Mouse (Mus musculus) fibroblast of lung, adult 2 months (primary cell): ENCODE data around the gene Ide.

Experiments used
- DNase-seq: peaks from one replicate; pipeline ENCODE4 v3.0.0-alpha.2; 2011; ENCODE audit warnings: low read depth

The Ide gene

GRCm38 (mm10) chr19:37333357-37333756 lies 4.3 kb downstream of the Ide start:
- DNase-seq: no peak

GRCm38 (mm10) chr19:37332726-37333125 lies 4.9 kb downstream of the Ide start:
- DNase-seq: no peak

DNA sequence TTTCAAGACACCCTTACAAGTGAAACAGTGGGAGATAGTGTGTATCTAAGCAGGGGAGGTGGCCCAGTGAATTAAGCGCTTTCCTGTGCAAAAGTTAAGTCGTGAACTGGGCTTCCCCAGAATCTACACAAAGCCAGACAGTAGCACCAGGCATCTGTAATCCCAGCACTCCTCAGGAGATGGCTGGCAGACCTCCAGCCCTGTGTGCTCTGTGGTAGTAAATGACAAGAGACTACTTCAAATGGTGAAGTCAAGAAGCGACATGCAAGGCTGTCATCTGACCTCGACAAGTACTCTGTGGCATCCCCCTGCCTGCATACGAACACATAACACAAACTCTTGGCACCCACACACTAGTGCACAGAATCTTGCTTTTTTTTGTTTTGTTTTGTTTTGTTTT lies 10.4 kb downstream of the Ide start:
- no peak for DNase-seq

- DNase-seq: no peak
These were observed 14.1 kb downstream of the Ide start for GRCm38 (mm10) chr19:37323566-37323965.

DNA sequence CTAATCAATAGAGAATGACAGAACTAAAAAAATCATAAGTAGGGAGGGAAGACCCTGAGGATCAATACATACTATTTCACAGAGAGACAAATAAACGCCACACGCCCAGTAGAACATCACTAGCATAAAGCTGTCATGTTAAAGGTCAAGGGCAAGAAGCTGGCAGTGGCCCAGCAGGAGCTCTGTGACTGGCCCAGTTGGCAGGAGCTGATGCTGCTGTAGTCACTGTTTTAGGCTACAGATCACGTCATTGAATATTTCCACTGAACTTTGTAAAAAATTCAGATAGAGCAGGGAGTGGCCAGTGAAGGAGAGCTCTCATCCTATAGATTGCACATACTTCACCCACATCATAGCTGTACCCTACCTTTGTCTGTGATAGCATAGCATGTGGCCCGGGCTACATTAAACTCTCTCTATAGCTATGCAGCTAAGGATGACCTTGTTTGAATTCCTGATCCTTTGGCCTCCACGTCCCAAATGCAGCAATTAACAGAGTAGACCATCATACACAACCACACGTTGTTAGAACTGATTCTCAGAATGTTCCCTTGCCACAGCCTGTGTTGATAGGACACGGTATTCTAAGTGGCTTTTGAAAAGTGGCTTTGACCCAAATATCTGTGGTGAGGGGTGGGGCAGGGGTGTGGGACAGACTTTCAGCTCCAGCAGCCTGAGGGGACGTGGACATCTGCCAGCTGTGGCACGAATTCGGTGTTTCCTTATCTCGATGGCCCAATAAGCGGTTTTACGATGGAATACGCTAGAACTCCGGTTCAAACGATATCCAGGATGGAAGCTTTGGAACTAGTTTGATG lies 16.6 kb downstream of the Ide start:
- no peak for DNase-seq

DNA sequence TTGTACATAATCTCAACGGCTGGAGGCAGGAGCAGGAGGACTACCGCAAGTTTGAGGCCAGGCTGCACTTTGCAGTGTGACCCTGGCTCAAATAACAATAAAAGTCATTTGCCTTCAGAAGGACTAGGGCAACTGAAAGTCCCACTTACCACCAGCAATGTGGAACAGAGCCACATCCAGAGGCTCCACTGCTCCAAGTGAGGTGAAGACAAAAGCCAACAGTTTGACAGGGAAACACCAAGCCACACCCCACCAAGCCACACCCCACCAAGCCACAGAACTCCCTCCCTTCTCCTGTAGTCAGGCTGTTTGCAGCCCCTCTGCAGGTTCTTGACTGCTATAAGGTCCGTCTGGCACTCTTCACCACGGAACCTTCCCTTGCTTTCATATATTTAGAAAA lies 20.3 kb downstream of the Ide start:
- DNase-seq: no peak

DNA sequence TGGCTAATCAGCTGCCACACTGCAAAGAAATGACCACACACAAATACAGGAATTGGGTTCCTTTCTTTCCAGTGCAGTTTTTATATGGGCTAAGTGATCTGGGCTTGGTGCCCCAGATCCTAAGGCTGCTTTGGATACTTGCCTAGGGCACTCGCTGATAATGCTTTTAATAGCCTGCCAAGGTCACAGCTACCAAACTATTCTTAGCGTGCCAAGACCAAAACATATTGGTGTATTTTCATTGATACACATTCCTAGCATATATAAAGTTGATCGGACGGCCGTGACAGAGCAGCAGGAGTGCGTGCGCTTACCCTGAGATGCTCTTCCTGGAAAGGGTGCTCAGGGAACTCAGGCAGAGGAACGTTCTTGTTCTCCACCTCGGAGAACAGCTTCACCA lies 22.6 kb downstream of the Ide start:
- no peak for DNase-seq

DNA sequence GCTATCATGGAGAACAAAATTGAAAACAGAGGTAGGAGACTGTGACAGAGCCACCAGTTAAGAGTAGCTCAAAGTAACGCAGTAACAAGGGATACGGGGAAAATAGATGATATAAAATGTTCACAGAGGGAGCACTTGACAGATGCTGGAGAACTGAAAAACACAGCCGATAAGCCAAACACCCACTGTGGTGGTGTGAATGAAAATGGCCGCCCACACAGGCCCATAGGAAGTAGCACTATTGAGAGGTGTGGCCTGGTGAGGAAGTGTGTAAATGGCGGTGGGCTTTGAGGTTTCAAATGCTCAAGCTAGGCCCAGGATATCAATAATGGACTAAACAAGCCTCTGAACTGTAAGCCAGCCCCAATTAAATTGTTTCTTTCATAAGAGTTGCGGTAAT lies 26.2 kb downstream of the Ide start:
- no peak for DNase-seq

DNA sequence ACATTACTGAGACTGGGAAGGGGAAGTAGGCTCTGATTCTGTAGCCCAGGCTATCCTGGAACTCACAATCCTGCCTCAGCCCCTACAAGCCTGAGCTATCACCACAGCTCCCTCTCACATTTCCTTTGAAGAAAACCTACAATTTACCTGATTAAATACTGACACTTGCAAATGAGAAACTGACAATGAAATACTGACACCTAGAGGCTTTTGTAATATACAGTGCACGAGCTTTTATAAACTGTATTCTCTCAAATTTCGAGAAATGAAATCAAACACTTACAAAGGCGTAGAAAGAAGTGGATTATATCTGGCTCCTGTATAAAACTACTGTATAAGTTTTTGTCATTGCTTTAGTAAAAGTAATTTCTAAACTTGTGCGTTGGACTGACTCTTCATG lies 27.5 kb downstream of the Ide start:
- no peak for DNase-seq

DNA sequence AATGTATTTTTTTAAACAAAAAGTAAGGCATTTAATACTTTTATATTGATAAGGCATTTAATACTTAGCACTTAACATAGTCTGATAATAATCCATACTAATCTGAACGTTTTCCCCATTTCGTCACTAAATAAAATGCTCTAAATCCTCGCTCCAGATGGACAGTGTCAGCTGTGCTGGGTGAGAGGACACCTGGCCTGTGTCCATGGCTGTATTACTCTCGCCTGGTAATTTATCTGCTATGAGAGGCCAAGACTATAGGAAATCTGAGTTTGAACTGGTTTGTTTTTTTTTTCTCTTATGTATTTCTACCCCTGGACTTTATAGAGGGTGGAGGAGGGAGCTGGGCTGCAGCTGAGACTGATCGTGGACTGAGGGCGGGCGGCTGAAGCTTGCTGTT lies 28.7 kb downstream of the Ide start:
- DNase-seq: no peak

DNA sequence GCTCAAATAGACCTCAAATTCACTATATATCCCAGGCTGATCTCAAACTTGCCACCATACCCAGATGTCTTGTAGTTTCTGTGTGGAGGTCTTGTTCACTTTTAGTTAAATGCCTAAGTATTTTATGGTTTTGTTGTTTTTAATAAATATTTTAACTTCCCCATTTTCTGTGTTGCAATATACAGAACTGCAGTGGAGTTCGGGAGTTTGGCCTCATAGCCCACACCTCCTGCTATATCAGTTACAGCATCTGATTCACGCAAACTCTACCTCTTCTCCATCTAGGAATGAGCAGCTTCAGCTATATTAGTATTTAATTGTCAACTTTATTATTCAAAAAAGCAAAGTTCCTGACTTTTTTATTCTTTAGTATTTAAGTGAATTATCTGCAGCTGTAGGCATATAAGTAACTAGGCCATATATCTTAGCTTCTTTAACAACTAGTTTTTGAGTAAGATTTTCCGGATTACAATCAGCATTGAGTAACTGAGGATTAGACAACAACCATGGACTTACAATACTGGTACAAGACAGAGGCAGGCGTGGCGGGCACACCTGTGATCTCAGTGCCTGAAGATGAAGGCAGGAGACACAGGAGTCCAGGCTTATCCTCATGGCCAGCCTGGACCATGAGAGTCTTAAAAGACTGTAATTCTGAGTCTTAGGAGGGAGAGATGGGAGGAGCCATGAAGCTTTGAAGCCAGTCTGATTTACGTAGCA lies 29.7 kb downstream of the Ide start:
- DNase-seq: no peak

DNA sequence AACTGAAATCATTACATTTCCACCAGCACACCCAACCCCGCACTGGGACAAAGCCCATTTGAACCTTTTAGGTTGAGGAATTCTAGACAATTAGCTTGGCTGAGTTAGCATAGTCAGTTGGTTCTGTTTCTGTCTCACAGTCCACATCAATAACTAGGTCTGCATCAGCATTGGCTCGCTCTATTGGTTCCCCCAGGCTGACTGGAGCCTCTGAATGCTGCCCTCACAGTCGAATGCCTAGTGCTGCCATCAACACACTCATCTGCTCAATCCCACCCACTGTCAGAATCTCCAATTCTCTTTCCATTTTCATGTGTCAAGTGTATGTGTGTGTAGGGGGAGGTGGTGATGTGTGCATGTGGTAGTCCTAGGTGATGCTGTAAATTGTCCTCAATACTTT lies 31.5 kb downstream of the Ide start:
- no peak for DNase-seq

DNA sequence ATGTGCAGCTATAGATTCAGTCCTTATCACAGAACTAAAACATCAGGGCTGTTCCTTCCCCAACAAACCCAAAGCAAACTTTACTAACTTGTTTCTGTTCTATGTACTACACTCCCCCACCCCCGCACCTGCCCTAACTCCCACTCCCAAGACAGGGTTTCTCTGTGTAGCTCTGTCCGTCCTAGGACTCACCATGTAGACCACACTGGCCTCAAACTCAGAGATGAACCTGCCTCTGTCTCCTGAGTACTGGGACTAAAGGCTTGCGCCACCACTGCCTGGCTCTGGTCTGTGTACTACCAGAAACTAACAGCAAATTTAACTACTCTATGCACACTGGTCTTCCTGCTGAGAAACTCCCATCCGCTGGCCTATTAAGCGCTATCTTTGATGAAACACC lies 32.8 kb downstream of the Ide start:
- DNase-seq: no peak

GRCm38 (mm10) chr19:37304006-37304405 lies 33.6 kb downstream of the Ide start:
- no peak for DNase-seq

DNA sequence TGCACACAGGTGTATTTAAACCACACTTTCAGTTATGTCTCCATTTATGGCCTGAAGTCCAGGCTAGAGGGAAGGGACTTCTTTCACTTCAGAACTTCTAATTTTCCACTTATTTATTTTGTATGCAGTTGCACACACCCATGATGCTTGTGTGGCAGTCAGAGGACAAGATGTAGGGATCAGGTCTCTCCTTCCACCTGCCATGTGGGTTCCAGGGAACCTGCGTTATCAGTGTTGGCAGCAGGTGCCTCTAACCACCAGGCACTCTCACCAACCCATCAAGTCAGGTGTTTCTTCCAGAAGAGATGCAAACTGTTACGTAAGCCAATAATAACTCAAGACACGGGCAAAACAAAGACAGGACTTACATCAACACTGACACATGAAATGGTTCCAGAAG lies 35.9 kb downstream of the Ide start:
- no peak for DNase-seq

GRCm38 (mm10) chr19:37291676-37292075 lies 46.0 kb downstream of the Ide start:
- DNase-seq: no peak

GRCm38 (mm10) chr19:37290906-37291305 lies 46.7 kb downstream of the Ide start:
- no peak for DNase-seq

GRCm38 (mm10) chr19:37284775-37285174 lies 52.9 kb downstream of the Ide start:
- DNase-seq: no peak

- no peak for DNase-seq
These were observed 54.5 kb downstream of the Ide start for GRCm38 (mm10) chr19:37283166-37283565.

DNA sequence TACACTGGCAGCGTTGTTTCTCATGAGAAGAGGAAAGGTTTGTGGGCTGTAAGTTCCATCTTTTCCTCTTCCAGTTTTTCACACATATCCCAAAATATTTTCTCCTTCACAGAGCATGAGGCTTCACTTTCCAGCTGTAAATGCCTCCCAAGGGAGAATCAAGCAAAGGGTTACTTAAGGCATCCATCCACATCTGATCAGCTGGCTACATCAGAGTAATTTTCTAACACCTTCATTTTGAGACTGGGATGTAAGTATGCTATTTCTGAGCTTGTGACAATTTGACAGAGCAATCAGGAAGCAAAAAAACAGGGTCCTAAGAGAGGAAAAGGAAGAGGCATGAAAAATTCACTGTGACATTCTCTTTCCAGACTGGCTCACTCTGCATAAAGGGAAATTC lies 55.9 kb downstream of the Ide start:
- DNase-seq: no peak

GRCm38 (mm10) chr19:37279194-37279593 lies 58.5 kb downstream of the Ide start:
- no peak for DNase-seq

DNA sequence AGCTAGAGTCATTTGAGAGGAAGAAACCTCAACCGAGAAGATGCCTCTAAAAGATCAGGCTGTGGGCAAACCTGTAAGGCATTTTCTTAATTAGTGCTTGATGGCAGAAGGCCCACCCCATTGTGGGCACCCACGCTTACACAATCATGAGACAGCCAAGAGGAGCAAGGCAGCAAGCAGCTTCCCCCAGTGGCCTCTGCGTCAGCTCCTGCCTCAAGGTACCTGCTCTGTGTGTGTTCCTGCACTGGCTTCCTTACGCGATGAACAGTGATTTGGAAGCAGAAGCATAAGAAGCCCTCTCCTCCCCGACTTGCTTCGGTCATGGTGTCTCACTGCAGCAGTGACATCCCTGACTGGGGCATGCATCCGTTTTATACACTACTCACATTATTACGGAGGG lies 62.1 kb downstream of the Ide start:
- DNase-seq: no peak

DNA sequence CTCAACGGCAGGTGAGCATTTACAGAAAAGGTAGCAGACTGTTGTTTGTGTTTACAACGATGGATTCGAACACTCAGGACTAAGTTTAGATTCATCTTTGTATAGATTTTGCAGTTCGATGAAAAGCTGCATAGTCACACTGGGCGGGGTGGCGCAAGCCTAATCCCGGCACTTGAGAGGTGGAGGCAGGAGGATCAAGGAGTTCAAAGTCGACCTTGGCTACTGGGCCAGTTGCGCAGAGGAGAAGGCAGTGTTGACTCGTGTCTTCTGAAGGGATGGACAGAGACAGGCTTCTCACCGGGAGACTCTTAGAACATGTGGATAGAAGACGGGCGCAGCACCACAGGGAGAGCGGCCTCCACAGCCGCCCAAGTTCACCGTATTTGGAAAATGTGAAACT lies 68.5 kb downstream of the Ide start:
- no peak for DNase-seq
